Mouse (Mus musculus) G1E (cell line): ENCODE measurements at regions not wholly inside any gene's neighbourhood (a gene's known extent, or its start where the extent isn't known, plus 50 kb on each side); places are given as distances from the start of the nearest gene placed in this dataset.

Experiments
- CTCF ChIP-seq: IDR thresholded peaks from 2 replicates; pipeline ENCODE4 v1.5.1; 2012; ENCODE audit warnings: low read depth, low read length, inconsistent platforms, mixed read lengths
- GATA1 ChIP-seq: IDR thresholded peaks from 2 replicates; pipeline ENCODE4 v1.6.1; 2012; ENCODE audit warnings: borderline replicate concordance, low read length, inconsistent platforms, mixed read lengths
- POLR2AphosphoS5 ChIP-seq: IDR thresholded peaks from 2 replicates; pipeline ENCODE4 v1.6.1; 2012; ENCODE audit warnings: low read depth, low read length, inconsistent platforms; ENCODE audit not compliant: insufficient replicate concordance

GRCm38 (mm10) chr11:111947671-111948070 is 834.4 kb upstream of the Sox9 start:
- no peak for TF ChIP-seq CTCF
- TF ChIP-seq GATA1, result no peak
- TF ChIP-seq POLR2AphosphoS5, result no peak
